Mouse (Mus musculus) midbrain, embryonic 16.5 days (tissue): ENCODE results near the gene Hoxd8. TPM values are rescaled to one million over a fixed set of nuclear protein-coding genes. Genes with fewer than 3 reads are reported as not detected.

Source experiments
- ATAC-seq: fragments of 200-750 bp; cut with Nextera tagmentation; 2 replicates; pipeline ENCODE4 v1.8.0; 2017; ENCODE audit warnings: moderate TSS enrichment
- H3K27ac ChIP-seq: fragments of 300-500 bp; sonication (generic); 2 replicates; pipeline ENCODE4 v1.5.1; 2014; ENCODE audit warnings: mild to moderate bottlenecking, low read length, mixed read lengths
- H3K27me3 ChIP-seq: fragments of 300-500 bp; sonication (generic); 2 replicates; pipeline ENCODE4 v1.6.1; 2014; ENCODE audit warnings: low read depth, low read length, mixed read lengths; ENCODE audit not compliant: control insufficient read depth, insufficient read depth
- H3K36me3 ChIP-seq: fragments of 300-500 bp; sonication (generic); 2 replicates; pipeline ENCODE4 v1.6.1; 2014; ENCODE audit warnings: mild to moderate bottlenecking, low read length, moderate library complexity, mixed read lengths; ENCODE audit not compliant: control insufficient read depth, insufficient read depth
- H3K4me1 ChIP-seq: fragments of 300-500 bp; sonication (generic); 2 replicates; pipeline ENCODE4 v1.6.1; 2014; ENCODE audit warnings: mild to moderate bottlenecking, low read length, mixed read lengths; ENCODE audit not compliant: control insufficient read depth, insufficient read depth
- H3K4me2 ChIP-seq: fragments of 300-500 bp; sonication (generic); 2 replicates; pipeline ENCODE4 v1.6.1; 2014; ENCODE audit warnings: mild to moderate bottlenecking, low read length, mixed read lengths
- H3K4me3 ChIP-seq: fragments of 300-500 bp; sonication (generic); 2 replicates; pipeline ENCODE4 v1.5.1; 2014; ENCODE audit warnings: low read depth, mild to moderate bottlenecking, low read length, moderate library complexity, mixed read lengths
- H3K9ac ChIP-seq: fragments of 300-500 bp; sonication (generic); 2 replicates; pipeline ENCODE4 v1.6.1; 2014; ENCODE audit warnings: low read depth, low read length, mixed read lengths
- H3K9me3 ChIP-seq: fragments of 300-500 bp; sonication (generic); replicated peaks from 2 replicates; pipeline ENCODE4 v1.6.1; 2014; ENCODE audit warnings: mild to moderate bottlenecking, low read length, mixed read lengths; ENCODE audit not compliant: control insufficient read depth, poor library complexity, severe bottlenecking
- WGBS: fragments of 180-500 bp; shearing (Covaris S2); extraction: QIAGEN DNeasy Blood & Tissue Kit; methylation state at CpG from one replicate; pipeline ENCODE4 v1.1.7; 2014; 5-methylcytosine and 5-hydroxymethylcytosine counted together
- polyA plus RNA-seq: library from polyadenylated mRNA; unstranded; fragments of >200 nt; fragmentation: Nextera tagmentation; extraction: Ambion mirVana; gene quantifications from 2 replicates; pipeline ENCODE4 v1.2.1, GENCODE M21; 2015

Gene Hoxd8
- polyA plus RNA-seq, 1 experiment from 2014 or later = not detected

DNA sequence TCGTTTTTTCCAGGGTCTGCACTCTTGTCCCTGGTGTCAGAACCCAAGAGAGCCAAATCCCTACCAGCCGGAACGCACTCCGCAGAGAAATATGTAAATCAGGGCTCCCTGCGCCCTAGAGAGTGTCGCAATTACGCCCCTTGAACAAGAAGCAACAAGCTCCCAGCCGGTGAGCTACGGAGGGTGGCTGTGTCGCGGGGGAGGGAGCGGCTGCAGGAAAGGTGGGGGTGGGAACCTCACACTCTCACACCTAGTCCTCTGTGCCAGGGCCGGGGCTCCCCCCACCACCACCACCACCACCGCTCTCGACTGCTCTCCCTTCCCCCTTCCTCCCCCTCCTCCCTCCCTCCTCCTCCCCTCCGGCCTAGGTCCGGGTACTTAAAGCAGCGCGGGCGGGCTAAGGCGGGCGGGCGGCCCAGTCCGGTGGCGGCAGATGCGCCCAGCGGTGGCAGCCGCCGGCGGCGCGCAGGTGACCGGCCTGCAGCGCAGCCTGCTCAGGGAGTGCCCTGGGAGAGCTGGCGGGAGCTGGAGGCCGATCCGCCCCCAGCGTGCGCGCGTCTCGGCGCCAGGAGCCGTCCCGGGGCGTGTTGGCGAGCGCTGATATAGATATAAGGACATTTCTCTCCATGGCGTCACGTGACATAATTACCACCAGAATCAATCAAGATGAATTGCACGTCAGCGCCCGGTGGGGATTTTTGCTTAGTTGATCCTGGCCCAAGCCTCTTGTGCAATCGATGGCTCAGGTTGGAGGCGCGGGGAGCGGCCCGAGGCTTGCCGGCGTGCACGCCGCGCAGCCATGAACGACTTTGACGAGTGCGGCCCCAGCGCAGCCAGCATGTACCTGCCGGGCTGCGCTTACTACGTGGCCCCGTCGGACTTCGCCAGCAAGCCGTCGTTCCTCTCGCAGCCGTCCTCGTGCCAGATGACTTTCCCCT lies 22.6 kb upstream of the Hoxd8 start:
- H3K27me3 ChIP-seq = peaks cover 92% of the 10 kb centered on the region
- H3K4me1 ChIP-seq = 0 out of 2 replicates have a peak, but pooled peaks cover 6% of the 10 kb centered on the region
- H3K27ac ChIP-seq = no peak overlapping the region
- peak overlapping the region; percentile 18; the same call in 1 of the 2 replicates for H3K4me3 ChIP-seq
- no peaks in the 10 kb centered on the region for H3K36me3 ChIP-seq
- H3K4me2 ChIP-seq = peak overlapping the region; percentile 5
- ATAC-seq = peak; percentile 25; the same call in 1 of the 2 replicates
- no peaks in the 10 kb centered on the region for H3K9me3 ChIP-seq
- under 1% methylated on average over 71 of the region's 78 CpGs for WGBS
- no peak overlapping the region for H3K9ac ChIP-seq

DNA sequence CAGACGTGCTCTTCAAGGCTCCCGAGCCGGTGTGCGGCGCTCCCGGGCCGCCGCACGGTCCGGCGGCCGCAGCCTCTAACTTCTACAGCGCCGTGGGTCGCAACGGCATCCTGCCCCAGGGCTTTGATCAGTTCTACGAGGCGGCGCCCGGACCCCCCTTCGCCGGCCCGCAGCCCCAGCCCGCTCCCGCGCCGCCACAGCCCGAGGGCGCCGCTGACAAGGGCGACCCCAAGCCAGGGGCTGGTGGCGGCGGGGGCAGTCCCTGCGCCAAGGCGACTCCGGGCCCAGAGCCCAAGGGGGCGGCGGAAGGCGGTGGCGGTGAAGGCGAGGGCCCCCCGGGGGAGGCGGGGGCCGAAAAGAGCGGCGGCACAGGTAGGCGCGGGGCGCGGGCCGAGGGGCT lies 21.6 kb upstream of the Hoxd8 start:
- Histone ChIP-seq H3K4me3 (peak overlapping the region; percentile 18; the same call in 1 of the 2 replicates), H3K27me3 (peaks cover 90% of the 10 kb centered on the region), H3K9me3 (no peaks in the 10 kb centered on the region), H3K27ac (no peak overlapping the region), H3K36me3 (no peaks in the 10 kb centered on the region), H3K4me1 (0 out of 2 replicates have a peak, but pooled peaks cover 6% of the 10 kb centered on the region), H3K9ac (no peak overlapping the region), H3K4me2 (no peak overlapping the region)
- under 1% methylated on average over 27 of the region's 51 CpGs for WGBS
- no peak for ATAC-seq

DNA sequence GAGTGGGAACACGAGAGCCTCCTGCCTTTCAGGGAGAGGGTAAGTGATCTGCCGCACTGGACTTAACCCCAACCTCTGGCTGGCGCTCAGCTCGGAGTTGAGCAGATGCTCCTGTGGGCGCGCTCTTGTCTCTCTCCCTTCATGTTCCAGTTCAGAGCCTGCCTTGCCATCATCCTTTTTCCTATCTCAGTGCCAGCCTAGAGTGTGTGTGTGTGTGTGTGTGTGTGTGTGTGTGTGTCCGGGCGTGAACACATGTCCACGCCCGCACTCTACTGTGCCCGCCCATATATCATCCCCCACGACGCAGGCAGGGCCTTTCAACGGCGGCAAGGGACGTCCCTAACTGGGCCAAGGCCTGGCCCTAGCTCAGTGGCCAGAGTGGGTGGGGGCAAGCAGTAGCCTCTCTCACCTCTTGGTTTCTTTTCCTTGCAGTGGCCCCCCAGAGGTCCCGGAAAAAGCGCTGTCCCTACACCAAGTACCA lies 20.9 kb upstream of the Hoxd8 start:
- no peaks in the 10 kb centered on the region for H3K36me3 ChIP-seq
- H3K4me3 ChIP-seq = no peak overlapping the region
- no peak overlapping the region for H3K4me2 ChIP-seq
- ATAC-seq = no peak
- no peak overlapping the region for H3K27ac ChIP-seq
- H3K4me1 ChIP-seq = 0 out of 2 replicates have a peak, but pooled peaks cover 6% of the 10 kb centered on the region
- H3K9ac ChIP-seq = no peak overlapping the region
- WGBS = under 1% methylated on average over 18 of the region's 18 CpGs
- H3K27me3 ChIP-seq = peaks cover 87% of the 10 kb centered on the region
- no peaks in the 10 kb centered on the region for H3K9me3 ChIP-seq

DNA sequence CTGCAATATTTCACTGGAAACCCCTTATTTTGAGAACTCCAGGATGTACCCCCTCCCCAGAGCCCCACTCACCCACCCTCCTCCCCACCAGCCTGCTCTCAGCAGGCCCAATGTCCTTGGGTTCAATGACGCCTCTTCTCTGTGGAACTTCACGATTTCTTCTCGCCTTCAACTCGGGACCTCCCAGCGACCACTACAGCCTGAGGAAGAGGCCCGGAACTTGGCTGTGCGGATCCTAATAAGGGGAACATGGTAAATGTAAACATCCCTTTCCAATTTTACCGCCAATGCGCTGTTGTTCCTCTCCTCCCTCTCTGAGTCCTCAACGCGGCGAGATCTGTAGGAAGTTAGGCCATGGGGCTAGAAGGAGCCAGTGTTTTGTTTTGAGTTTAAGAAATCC lies 20.3 kb upstream of the Hoxd8 start:
- WGBS = under 1% methylated on average over 12 of the region's 12 CpGs
- Histone ChIP-seq H3K36me3 (no peaks in the 10 kb centered on the region), H3K27ac (no peak overlapping the region), H3K4me1 (0 out of 2 replicates have a peak, but pooled peaks cover 6% of the 10 kb centered on the region), H3K4me2 (no peak overlapping the region), H3K9me3 (no peaks in the 10 kb centered on the region), H3K27me3 (peaks cover 87% of the 10 kb centered on the region), H3K9ac (no peak overlapping the region), H3K4me3 (no peak overlapping the region)
- no peak for ATAC-seq

DNA sequence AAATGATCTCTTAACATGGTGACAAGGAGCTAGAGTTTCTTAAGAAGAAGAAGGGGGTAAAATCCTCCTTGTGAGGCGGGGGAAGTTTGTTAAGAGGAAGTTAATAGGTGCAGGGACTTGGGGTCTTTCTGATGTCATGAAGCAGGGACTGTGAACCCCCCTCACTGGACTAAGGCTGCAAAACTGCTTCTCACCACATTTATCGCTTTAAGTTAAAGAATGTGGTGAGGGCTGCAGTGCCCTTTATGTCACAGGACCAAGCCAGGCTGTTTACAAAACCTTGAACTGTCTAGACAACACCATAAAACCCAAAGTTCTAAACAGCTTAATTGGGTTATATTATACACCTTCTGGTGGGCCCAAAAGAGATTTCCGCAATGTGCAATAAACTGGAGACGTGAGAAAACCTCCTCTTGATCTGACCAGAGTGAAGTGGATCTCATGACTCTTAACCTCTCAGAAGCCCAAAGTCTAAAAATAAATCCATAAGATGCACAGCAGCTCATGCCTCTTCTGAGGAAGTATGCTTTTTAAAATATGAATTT lies 19.3 kb upstream of the Hoxd8 start:
- Histone ChIP-seq H3K9ac (no peak overlapping the region), H3K4me1 (0 out of 2 replicates have a peak, but pooled peaks cover 6% of the 10 kb centered on the region), H3K4me2 (no peak overlapping the region), H3K27ac (no peak overlapping the region), H3K9me3 (no peaks in the 10 kb centered on the region), H3K27me3 (peaks cover 85% of the 10 kb centered on the region), H3K4me3 (no peak overlapping the region), H3K36me3 (no peaks in the 10 kb centered on the region)
- 8% methylated on average over 4 of the region's 4 CpGs for WGBS
- ATAC-seq = no peak

DNA sequence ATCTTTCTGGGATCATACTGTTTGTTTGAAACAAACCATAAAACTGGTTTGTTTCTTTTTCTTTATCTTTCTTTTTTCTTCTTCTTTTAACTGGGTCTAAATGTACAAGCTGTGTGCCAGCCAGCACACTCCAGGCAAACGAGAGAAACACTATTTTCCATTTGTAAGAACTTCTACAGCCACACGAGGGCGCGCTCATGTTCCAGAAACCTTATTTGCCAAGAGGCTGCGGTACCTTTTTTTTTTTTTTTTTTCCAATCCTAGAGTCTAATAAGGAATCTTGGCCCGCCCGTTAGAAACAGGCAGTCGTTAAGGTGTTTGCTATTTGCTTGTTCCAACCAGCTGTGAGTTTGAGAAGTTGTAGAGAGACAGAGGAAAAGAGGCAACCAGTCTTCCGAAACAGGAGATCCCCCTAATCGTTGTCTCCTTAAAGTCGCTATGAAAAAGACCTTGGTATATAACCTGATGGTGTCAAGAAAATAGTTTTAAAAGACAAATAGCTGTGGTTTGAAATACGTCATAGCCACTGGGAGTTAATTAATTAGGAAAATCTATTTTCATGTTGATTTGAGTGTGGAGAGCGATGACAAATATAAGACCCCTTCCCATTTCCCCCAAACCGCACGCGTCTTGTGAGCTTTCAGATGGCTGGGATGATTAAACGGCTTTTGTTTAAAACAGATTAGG lies 18.0 kb upstream of the Hoxd8 start:
- no peak overlapping the region for H3K4me2 ChIP-seq
- H3K4me1 ChIP-seq = 0 out of 2 replicates have a peak, but pooled peaks cover 6% of the 10 kb centered on the region
- ATAC-seq = no peak
- H3K9me3 ChIP-seq = no peaks in the 10 kb centered on the region
- H3K36me3 ChIP-seq = no peaks in the 10 kb centered on the region
- H3K27me3 ChIP-seq = peaks cover 80% of the 10 kb centered on the region
- H3K4me3 ChIP-seq = no peak overlapping the region
- no peak overlapping the region for H3K27ac ChIP-seq
- H3K9ac ChIP-seq = no peak overlapping the region
- 3% methylated on average over 17 of the region's 17 CpGs for WGBS

DNA sequence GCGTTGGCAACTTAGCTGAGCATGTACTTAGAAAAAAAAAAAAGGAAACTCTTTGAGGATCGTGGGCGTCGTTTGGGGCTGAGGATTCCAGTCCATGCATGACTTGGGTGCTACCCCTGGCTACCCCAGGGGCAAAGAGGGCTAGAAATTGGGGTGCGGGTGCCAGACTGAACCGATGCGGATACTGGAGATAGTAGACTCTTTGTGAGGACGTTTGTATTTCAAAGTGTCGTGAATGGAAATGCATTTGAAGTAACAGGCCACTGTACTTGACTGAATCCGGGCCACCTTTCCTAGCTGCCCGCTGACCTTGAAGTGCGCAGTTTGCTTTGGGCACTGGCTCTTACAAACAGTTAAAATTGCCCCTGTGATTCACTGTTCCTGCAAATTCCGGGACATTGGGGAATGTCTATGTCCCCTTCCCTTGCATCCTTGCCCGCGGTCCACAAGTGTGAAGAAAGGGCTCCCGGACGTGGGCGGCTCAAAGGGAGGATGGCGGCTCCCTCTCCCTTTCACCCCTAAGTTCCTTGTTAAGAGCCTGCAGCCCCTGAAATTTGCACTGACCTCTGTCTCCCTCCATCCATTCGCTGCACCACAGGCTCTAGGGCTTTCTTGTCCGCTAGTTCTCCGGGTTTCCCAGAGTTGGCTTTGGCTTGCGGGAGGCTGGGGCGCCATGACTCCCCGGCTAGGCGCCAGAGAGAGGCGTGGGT lies 17.3 kb upstream of the Hoxd8 start:
- WGBS = 2% methylated on average over 27 of the region's 27 CpGs
- no peak for ATAC-seq
- H3K36me3 ChIP-seq = no peaks in the 10 kb centered on the region
- H3K27me3 ChIP-seq = peaks cover 79% of the 10 kb centered on the region
- no peak overlapping the region for H3K4me2 ChIP-seq
- H3K4me1 ChIP-seq = 0 out of 2 replicates have a peak, but pooled peaks cover 3% of the 10 kb centered on the region
- no peaks in the 10 kb centered on the region for H3K9me3 ChIP-seq
- no peak overlapping the region for H3K4me3 ChIP-seq
- no peak overlapping the region for H3K9ac ChIP-seq
- no peak overlapping the region for H3K27ac ChIP-seq

DNA sequence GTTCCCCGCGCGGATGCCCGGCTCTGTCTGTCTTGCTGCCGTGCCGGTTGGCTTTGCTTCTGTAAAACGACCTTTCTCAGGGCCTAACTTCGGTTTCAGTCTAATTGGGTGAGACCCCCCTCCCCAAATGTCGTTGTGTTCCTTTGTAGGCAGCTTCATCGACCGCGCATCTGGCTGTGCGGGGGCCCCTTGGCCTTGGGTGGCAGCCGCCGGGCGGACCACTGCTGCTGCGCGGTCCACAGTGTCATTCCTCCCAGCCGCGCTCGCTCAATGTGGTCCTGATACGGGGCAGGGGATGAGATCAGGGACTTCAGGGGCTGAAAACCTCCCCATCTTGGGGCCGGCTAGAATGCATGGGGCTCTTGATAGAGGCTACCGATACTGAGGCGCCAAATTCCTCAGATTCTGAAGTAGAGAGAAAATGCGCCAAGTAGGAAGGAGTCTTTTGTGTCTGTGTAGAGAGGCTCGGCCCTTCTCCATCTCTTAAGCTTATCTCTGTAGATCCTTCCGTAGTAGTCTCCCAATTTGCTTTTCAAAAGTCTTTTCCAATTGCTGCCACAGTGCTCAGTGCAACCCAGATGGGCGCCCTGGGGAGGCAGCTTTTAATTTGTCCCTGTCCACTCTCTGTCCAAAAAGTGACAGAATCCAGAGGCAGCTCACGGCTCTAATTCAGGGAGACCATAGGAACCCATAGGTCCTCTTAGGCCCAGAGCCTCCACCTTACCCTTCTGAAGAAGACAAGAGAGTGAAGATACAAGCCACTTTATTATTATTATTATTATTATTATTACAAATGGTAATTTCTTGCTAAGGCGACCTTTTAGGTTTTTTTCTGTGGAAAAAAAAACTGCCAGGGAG lies 16.5 kb upstream of the Hoxd8 start:
- Histone ChIP-seq H3K4me2 (no peak overlapping the region), H3K9ac (no peak overlapping the region), H3K27ac (no peak overlapping the region), H3K27me3 (peaks cover 79% of the 10 kb centered on the region), H3K36me3 (no peaks in the 10 kb centered on the region), H3K9me3 (no peaks in the 10 kb centered on the region), H3K4me1 (no peaks in the 10 kb centered on the region), H3K4me3 (no peak overlapping the region)
- under 1% methylated on average over 31 of the region's 31 CpGs for WGBS
- no peak for ATAC-seq
